Mouse (Mus musculus): ENCODE results near the gene Hoxc8.
A peak's percentile ranks its signal among the peaks of the same experiment; 100 is the strongest.

The Hoxc8 gene

GRCm38 (mm10) chr15:103034043-103034806 is 43.8 kb downstream of the Hoxc8 start:
- peak; percentile 54 for DNase-seq (ENCODE audit: low spot score)

- DNase-seq (ENCODE audit: low spot score) = no peak
Observed at GRCm38 (mm10) chr15:103034807-103035547, 44.6 kb downstream of the Hoxc8 start.

GRCm38 (mm10) chr15:103035548-103035881 is 45.1 kb downstream of the Hoxc8 start:
- no peak for DNase-seq (ENCODE audit: low spot score)

- DNase-seq (ENCODE audit: low spot score) = no peak
Observed at GRCm38 (mm10) chr15:103037579-103037978, 47.2 kb downstream of the Hoxc8 start.

- no peak for DNase-seq (ENCODE audit: low spot score)
Observed at GRCm38 (mm10) chr15:103038701-103039480, 48.5 kb downstream of the Hoxc8 start.

- DNase-seq (ENCODE audit: low spot score) = no peak
Observed at GRCm38 (mm10) chr15:103039609-103040008, 49.2 kb downstream of the Hoxc8 start.

- no peak for DNase-seq (ENCODE audit: low spot score)
Observed at GRCm38 (mm10) chr15:103040601-103041000, 50.2 kb downstream of the Hoxc8 start.

GRCm38 (mm10) chr15:103041613-103042012 is 51.2 kb downstream of the Hoxc8 start:
- no peak for DNase-seq (ENCODE audit: low spot score)

- no peak for DNase-seq (ENCODE audit: low spot score)
Observed at GRCm38 (mm10) chr15:103042209-103042608, 51.8 kb downstream of the Hoxc8 start.
